In genomic region chr4:136266716-136267343, GRCm38 (mm10) we compare ENCODE assay signal across 12 mouse cellular contexts. TPM values are rescaled to one million over a fixed set of nuclear protein-coding genes. Genes with fewer than 3 reads are reported as not detected.
DNase-seq lines count a peak whose midpoint lies in the region; ATAC-seq lines count a peak whose summit lies in the region.
"Had no signal": no experiment of that assay in that cellular context is flagged by ENCODE, and none has a peak within 500 bp of the region (broad histone marks: within the 10 kb centered on the region; RNA-seq: fewer than 3 reads in every experiment).

No protein-coding gene starts in this region.

- no peaks in the 10 kb centered on the region for H3K4me1 ChIP-seq in kidney, embryonic 14.5 days (ENCODE audit: control insufficient read depth, insufficient read depth, low read length)
- H3K4me1 ChIP-seq: forebrain, embryonic 12.5 days had no signal

- no peaks in the 10 kb centered on the region for H3K36me3 ChIP-seq in kidney, embryonic 14.5 days (ENCODE audit: control insufficient read depth, insufficient read depth, low read length)
- H3K36me3 ChIP-seq: forebrain, embryonic 12.5 days had no signal

- H3K4me2 ChIP-seq in kidney, embryonic 14.5 days (replicated peaks; ENCODE audit: low read depth, low read length): no peak overlapping the region
- H3K4me2 ChIP-seq: forebrain, embryonic 12.5 days had no signal

- intact Hi-C loops in gastrocnemius, postnatal 14 days (cut with DNase I; ENCODE audit: low total_unique reads): no loop called here

- peak; percentile 32 to 42 for DNase-seq in lung, postnatal 4 days
- no peak for DNase-seq in lung, postnatal 10 days
- DNase-seq in naive thymus-derived CD4-positive, alpha-beta T cell, adult 2 months (ENCODE audit: low read depth): peak; percentile 76
- DNase-seq in layer of hippocampus, adult 9-11 months: no peak
- DNase-seq in frontal cortex, postnatal 10 days (ENCODE audit: low spot score in 2 of 2): no peak
- no peak for DNase-seq in gastrocnemius, postnatal 14 days
- DNase-seq: right cerebral cortex, postnatal 14 days had no signal

- no peak overlapping the region for H3K4me3 ChIP-seq in kidney, embryonic 14.5 days (ENCODE audit: low read length)
- H3K4me3 ChIP-seq: forebrain, embryonic 12.5 days; heart, adult 2 months had no signal

- 80% methylated on average over 9 of the region's 9 CpGs for whole genome bisulfite sequencing in kidney, embryonic 14.5 days

- peak; percentile 99 for ATAC-seq in common myeloid progenitor, adult 5-6 weeks (replicated peaks; ENCODE audit: low read depth, poor library complexity, severe bottlenecking)
- no peak for ATAC-seq in kidney, embryonic 14.5 days (ENCODE audit: low FRiP score, low TSS enrichment)
- ATAC-seq: hindbrain, postnatal 0 days had no signal

- H3K9me3 ChIP-seq in kidney, embryonic 14.5 days (ENCODE audit: control insufficient read depth, low read length): no peaks in the 10 kb centered on the region
- H3K9me3 ChIP-seq: forebrain, embryonic 12.5 days had no signal

- no peak overlapping the region for H3K9ac ChIP-seq in kidney, embryonic 14.5 days (ENCODE audit: low read depth, low read length)
- H3K9ac ChIP-seq: forebrain, embryonic 12.5 days had no signal

- no peaks in the 10 kb centered on the region for H3K27me3 ChIP-seq in kidney, embryonic 14.5 days (ENCODE audit: control insufficient read depth, insufficient read depth, low read length)
- H3K27me3 ChIP-seq: forebrain, embryonic 12.5 days had no signal

- no peak overlapping the region for H3K27ac ChIP-seq in kidney, embryonic 14.5 days (ENCODE audit: low read depth, low read length)
- H3K27ac ChIP-seq: forebrain, embryonic 12.5 days; heart, adult 2 months; hindbrain, postnatal 0 days had no signal

RNA-seq across cellular contexts. Expression of gene Zfp46, which starts 17.7 kb away (rescaled TPM):
- 9.5 and 11.2 TPM in 2 replicates for total RNA-seq in common myeloid progenitor, adult 5-6 weeks (2017)
- 10 to 100 TPM; 35.9 to 47.2 TPM for total RNA-seq in gastrocnemius, postnatal 14 days (2021)
- 12.2 and 22.0 TPM in 2 replicates for polyA plus RNA-seq in kidney, embryonic 14.5 days (2014; fragmentation: Nextera tagmentation; extraction: Ambion mirVana)

RNA-seq across cellular contexts. Expression of gene Tcea3, which starts 19.3 kb away (rescaled TPM):
- total RNA-seq in common myeloid progenitor, adult 5-6 weeks (2017): not detected in 2 replicates
- total RNA-seq in gastrocnemius, postnatal 14 days (2021): 100 to 1,000 TPM; 212 to 226 TPM
- polyA plus RNA-seq in kidney, embryonic 14.5 days (2014; fragmentation: Nextera tagmentation; extraction: Ambion mirVana): 5.4 and 6.3 TPM in 2 replicates

RNA-seq across cellular contexts. Expression of gene Hnrnpr, which starts 43.9 kb away (rescaled TPM):
- total RNA-seq in common myeloid progenitor, adult 5-6 weeks (2017): 225 and 262 TPM in 2 replicates
- 10 to 100 TPM; 23.0 to 30.3 TPM for total RNA-seq in gastrocnemius, postnatal 14 days (2021)
- 115 and 180 TPM in 2 replicates for polyA plus RNA-seq in kidney, embryonic 14.5 days (2014; fragmentation: Nextera tagmentation; extraction: Ambion mirVana)

Comparison
In these comparisons a context has a peak if more than half of its experiments do, and no peak if none do; other contexts are left out.
1. DNase-seq: peak in lung, postnatal 4 days (2 of 2) and naive thymus-derived CD4-positive, alpha-beta T cell, adult 2 months (single experiment); none in lung, postnatal 10 days (single experiment), layer of hippocampus, adult 9-11 months (single experiment), frontal cortex, postnatal 10 days (0 of 2) and gastrocnemius, postnatal 14 days (single experiment).
2. RNA of gene Tcea3, which starts 19.3 kb away (total RNA-seq): 212 to 226 TPM in gastrocnemius, postnatal 14 days; not detected in common myeloid progenitor, adult 5-6 weeks; every median in the first group is over 100 times any median in the second.